Mouse (Mus musculus) midbrain, embryonic 12.5 days (tissue): Measurements from ENCODE around the gene Aip. TPM values are rescaled to one million over a fixed set of nuclear protein-coding genes. Genes with fewer than 3 reads are reported as not detected.

Experiments used
- ATAC-seq: fragments of 200-750 bp; cut with Nextera tagmentation; 2 replicates; pipeline ENCODE4 v1.8.0; 2017; ENCODE audit warnings: low read depth, moderate TSS enrichment, moderate library complexity; ENCODE audit not compliant: low FRiP score
- H3K27ac ChIP-seq: fragments of 300-500 bp; sonication (generic); replicated peaks from 2 replicates; pipeline ENCODE4 v1.5.1; 2016; ENCODE audit warnings: mild to moderate bottlenecking
- H3K27me3 ChIP-seq: fragments of 300-500 bp; sonication (generic); 2 replicates; pipeline ENCODE4 v1.6.1; 2016; ENCODE audit warnings: mild to moderate bottlenecking
- H3K36me3 ChIP-seq: fragments of 300-500 bp; sonication (generic); 2 replicates; pipeline ENCODE4 v1.6.1; 2016
- H3K4me1 ChIP-seq: fragments of 300-500 bp; sonication (generic); 2 replicates; pipeline ENCODE4 v1.6.1; 2016
- H3K4me2 ChIP-seq: fragments of 300-500 bp; sonication (generic); replicated peaks from 2 replicates; pipeline ENCODE4 v1.6.1; 2016; ENCODE audit warnings: mild to moderate bottlenecking, moderate library complexity
- H3K4me3 ChIP-seq: fragments of 300-500 bp; sonication (generic); 2 replicates; pipeline ENCODE4 v1.5.1; 2016; ENCODE audit warnings: mild to moderate bottlenecking
- H3K9ac ChIP-seq: fragments of 300-500 bp; sonication (generic); replicated peaks from 2 replicates; pipeline ENCODE4 v1.6.1; 2016; ENCODE audit warnings: mild to moderate bottlenecking, moderate library complexity
- H3K9me3 ChIP-seq: fragments of 300-500 bp; sonication (generic); 2 replicates; pipeline ENCODE4 v1.6.1; 2016; ENCODE audit warnings: mild to moderate bottlenecking
- WGBS: fragments of 180-500 bp; shearing (Covaris S2); methylation state at CpG from one replicate; pipeline ENCODE4 v1.1.7; 2016; 5-methylcytosine and 5-hydroxymethylcytosine counted together
- polyA plus RNA-seq: library from polyadenylated mRNA; unstranded; fragments of >200 nt; fragmentation: Nextera tagmentation; extraction: Ambion mirVana; gene quantifications from 2 replicates; pipeline ENCODE4 v1.2.1, GENCODE M21; 2016

Aip gene
- polyA plus RNA-seq, 1 experiment from 2014 or later = 63.6 TPM

GRCm38 (mm10) chr19:4115816-4116215 lies 9.8 kb downstream of the Aip start:
- 82% methylated on average over 11 of the region's 11 CpGs for WGBS
- Histone ChIP-seq H3K9me3 (no peaks in the 10 kb centered on the region), H3K9ac (no peak overlapping the region), H3K4me2 (no peak overlapping the region), H3K27ac (no peak overlapping the region), H3K4me3 (no peak overlapping the region), H3K4me1 (peaks cover 8% of the 10 kb centered on the region), H3K36me3 (peaks cover 62% of the 10 kb centered on the region), H3K27me3 (peaks cover 6% of the 10 kb centered on the region)
- ATAC-seq = no peak

- Histone ChIP-seq H3K4me3 (no peak overlapping the region), H3K27me3 (peaks cover 2% of the 10 kb centered on the region), H3K27ac (no peak overlapping the region), H3K9me3 (no peaks in the 10 kb centered on the region), H3K36me3 (peaks cover 62% of the 10 kb centered on the region), H3K4me2 (no peak overlapping the region), H3K9ac (no peak overlapping the region), H3K4me1 (peaks cover under 1% of the 10 kb centered on the region; the same call in 1 of the 2 replicates)
- no peak for ATAC-seq
- 93% methylated on average over 10 of the region's 10 CpGs for WGBS
Measured at GRCm38 (mm10) chr19:4115144-4115543, 10.5 kb downstream of the Aip start.

- peaks cover 62% of the 10 kb centered on the region for H3K36me3 ChIP-seq
- no peak for ATAC-seq
Measured at GRCm38 (mm10) chr19:4114551-4114950, 11.1 kb downstream of the Aip start.

GRCm38 (mm10) chr19:4113806-4114230 lies 11.8 kb downstream of the Aip start:
- H3K4me2 ChIP-seq = no peak overlapping the region
- H3K27me3 ChIP-seq = no peaks in the 10 kb centered on the region
- peaks cover 62% of the 10 kb centered on the region for H3K36me3 ChIP-seq
- WGBS = 68% methylated on average over 5 of the region's 5 CpGs
- H3K9ac ChIP-seq = no peak overlapping the region
- ATAC-seq = no peak
- H3K27ac ChIP-seq = no peak overlapping the region
- no peaks in the 10 kb centered on the region for H3K4me1 ChIP-seq
- H3K4me3 ChIP-seq = no peak overlapping the region
- H3K9me3 ChIP-seq = no peaks in the 10 kb centered on the region

More at GRCm38 (mm10) chr19:4114551-4114950, 11.1 kb downstream of the Aip start:
- no peaks in the 10 kb centered on the region for H3K9me3 ChIP-seq
- no peak overlapping the region for H3K4me3 ChIP-seq
- no peaks in the 10 kb centered on the region for H3K4me1 ChIP-seq
- no peak overlapping the region for H3K9ac ChIP-seq
- no peak overlapping the region for H3K27ac ChIP-seq
- H3K27me3 ChIP-seq = no peaks in the 10 kb centered on the region
- 92% methylated on average over 10 of the region's 10 CpGs for WGBS
- H3K4me2 ChIP-seq = no peak overlapping the region

GRCm38 (mm10) chr19:4113186-4113805 lies 12.4 kb downstream of the Aip start:
- Histone ChIP-seq H3K4me1 (no peaks in the 10 kb centered on the region), H3K36me3 (peaks cover 65% of the 10 kb centered on the region), H3K27ac (no peak overlapping the region), H3K9me3 (no peaks in the 10 kb centered on the region), H3K27me3 (no peaks in the 10 kb centered on the region), H3K4me3 (no peak overlapping the region), H3K4me2 (no peak overlapping the region), H3K9ac (no peak overlapping the region)
- no peak for ATAC-seq
- 80% methylated on average over 13 of the region's 13 CpGs for WGBS

GRCm38 (mm10) chr19:4112063-4112960 lies 13.3 kb downstream of the Aip start:
- H3K36me3 ChIP-seq = peaks cover 62% of the 10 kb centered on the region

GRCm38 (mm10) chr19:4108535-4108934 lies 17.1 kb downstream of the Aip start:
- H3K9me3 ChIP-seq = no peaks in the 10 kb centered on the region
- no peak for ATAC-seq
- H3K4me2 ChIP-seq = no peak overlapping the region
- H3K4me3 ChIP-seq = no peak overlapping the region
- WGBS = 85% methylated on average over 9 of the region's 9 CpGs
- H3K27me3 ChIP-seq = peaks cover 3% of the 10 kb centered on the region; the same call in 1 of the 2 replicates
- no peak overlapping the region for H3K27ac ChIP-seq
- peaks cover 34% of the 10 kb centered on the region for H3K36me3 ChIP-seq
- no peaks in the 10 kb centered on the region for H3K4me1 ChIP-seq
- H3K9ac ChIP-seq = no peak overlapping the region

More at GRCm38 (mm10) chr19:4112063-4112960, 13.3 kb downstream of the Aip start:
- Histone ChIP-seq H3K4me3 (no peak overlapping the region), H3K27ac (no peak overlapping the region), H3K9ac (no peak overlapping the region), H3K4me1 (no peaks in the 10 kb centered on the region), H3K27me3 (no peaks in the 10 kb centered on the region), H3K9me3 (no peaks in the 10 kb centered on the region), H3K4me2 (no peak overlapping the region)
- WGBS = 96% methylated on average over 26 of the region's 26 CpGs
- ATAC-seq = no peak

- peaks cover 16% of the 10 kb centered on the region; the same call in 1 of the 2 replicates for H3K36me3 ChIP-seq
- WGBS = 92% methylated on average over 14 of the region's 14 CpGs
- no peak overlapping the region for H3K4me3 ChIP-seq
- no peak for ATAC-seq
- peaks cover 21% of the 10 kb centered on the region for H3K27me3 ChIP-seq
- no peak overlapping the region for H3K27ac ChIP-seq
- H3K9ac ChIP-seq = no peak overlapping the region
- no peak overlapping the region for H3K4me2 ChIP-seq
- H3K9me3 ChIP-seq = no peaks in the 10 kb centered on the region
- H3K4me1 ChIP-seq = peaks cover 3% of the 10 kb centered on the region; the same call in 1 of the 2 replicates
Measured at GRCm38 (mm10) chr19:4106654-4107053, 19.0 kb downstream of the Aip start.

GRCm38 (mm10) chr19:4104675-4105194 lies 20.9 kb downstream of the Aip start:
- H3K4me1 ChIP-seq = peaks cover 22% of the 10 kb centered on the region
- 90% methylated on average over 16 of the region's 16 CpGs for WGBS
- no peak for ATAC-seq

GRCm38 (mm10) chr19:4103792-4104191 lies 21.9 kb downstream of the Aip start:
- 81% methylated on average over 3 of the region's 3 CpGs for WGBS
- no peak for ATAC-seq
- Histone ChIP-seq H3K9me3 (no peaks in the 10 kb centered on the region), H3K36me3 (peaks cover 13% of the 10 kb centered on the region; the same call in 1 of the 2 replicates), H3K27me3 (peaks cover 46% of the 10 kb centered on the region), H3K27ac (no peak overlapping the region), H3K4me3 (no peak overlapping the region), H3K9ac (no peak overlapping the region), H3K4me1 (peaks cover 32% of the 10 kb centered on the region), H3K4me2 (no peak overlapping the region)

More at GRCm38 (mm10) chr19:4104675-4105194, 20.9 kb downstream of the Aip start:
- Histone ChIP-seq H3K9ac (no peak overlapping the region), H3K4me3 (no peak overlapping the region), H3K27me3 (peaks cover 41% of the 10 kb centered on the region), H3K4me2 (no peak overlapping the region), H3K27ac (no peak overlapping the region), H3K9me3 (no peaks in the 10 kb centered on the region), H3K36me3 (peaks cover 13% of the 10 kb centered on the region; the same call in 1 of the 2 replicates)

- 94% methylated on average over 18 of the region's 18 CpGs for WGBS
- ATAC-seq = no peak
- H3K9ac ChIP-seq = no peak overlapping the region
- H3K4me2 ChIP-seq = no peak overlapping the region
- no peak overlapping the region for H3K4me3 ChIP-seq
- no peak overlapping the region for H3K27ac ChIP-seq
- peaks cover 37% of the 10 kb centered on the region for H3K4me1 ChIP-seq
- H3K9me3 ChIP-seq = no peaks in the 10 kb centered on the region
- H3K27me3 ChIP-seq = peaks cover 46% of the 10 kb centered on the region
- H3K36me3 ChIP-seq = peaks cover 10% of the 10 kb centered on the region; the same call in 1 of the 2 replicates
Measured at GRCm38 (mm10) chr19:4103294-4103693, 22.4 kb downstream of the Aip start.

- H3K4me2 ChIP-seq = no peak overlapping the region
- H3K27ac ChIP-seq = no peak overlapping the region
- ATAC-seq = no peak
- H3K9me3 ChIP-seq = no peaks in the 10 kb centered on the region
- 94% methylated on average over 12 of the region's 12 CpGs for WGBS
- H3K4me3 ChIP-seq = no peak overlapping the region
- no peak overlapping the region for H3K9ac ChIP-seq
- peaks cover 46% of the 10 kb centered on the region for H3K27me3 ChIP-seq
- H3K36me3 ChIP-seq = 0 out of 2 replicates have a peak, but pooled peaks cover 7% of the 10 kb centered on the region
- H3K4me1 ChIP-seq = peaks cover 43% of the 10 kb centered on the region
Measured at GRCm38 (mm10) chr19:4102626-4103025, 23.0 kb downstream of the Aip start.
